Mouse (Mus musculus): ENCODE measurements around the gene Cabp7. TPM values are rescaled to one million over a fixed set of nuclear protein-coding genes. Genes with fewer than 3 reads are reported as not detected.

Gene Cabp7
- 0.92 and 1.8 TPM in 2 replicates for polyA plus RNA-seq (2012; rRNA removed)

DNA sequence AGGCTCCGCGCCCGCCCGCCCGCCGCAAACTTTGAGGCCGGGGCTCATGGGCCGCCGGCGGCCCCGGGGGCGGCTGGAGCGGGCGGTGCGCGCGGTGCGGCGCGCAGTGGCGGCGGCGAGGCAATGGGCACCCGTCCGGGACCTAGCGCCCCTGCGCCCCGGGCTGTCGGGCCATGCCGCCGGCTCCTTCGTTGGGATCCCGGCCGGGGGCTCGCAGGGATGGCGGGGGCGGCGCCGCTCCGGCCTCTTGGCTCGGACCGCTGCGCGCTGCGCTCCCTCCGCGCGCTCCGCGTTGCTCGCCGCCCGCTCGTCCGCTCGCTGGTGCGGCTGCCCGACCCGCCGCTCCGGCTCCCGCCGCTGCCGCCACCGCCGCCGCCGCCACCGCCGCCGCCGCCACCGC lies at the start of gene Cabp7:
Cabp7 (minus strand) TSS at position 46 of the 400 bp plus-strand sequence.

GRCm38 (mm10) chr11:4704072-4704964 lies 42.3 kb downstream of the Cabp7 start, which contains the start of the genes Uqcr10 and Zmat5:
TSS of gene Uqcr10 (minus strand) at chr11:4704342.
TSS of gene Zmat5 (plus strand) at chr11:4704678.

Other genes starting within 250 kb of the Cabp7 start
- gene Mtmr3, start 151.9 kb downstream of the Cabp7 start, polyA plus RNA-seq (2012; rRNA removed) = 27.3 and 35.0 TPM in 2 replicates
- not detected in 2 replicates for gene Gm11032, start 126.7 kb downstream of the Cabp7 start, polyA plus RNA-seq (2012; rRNA removed)
- gene Ascc2, start 109.0 kb downstream of the Cabp7 start, polyA plus RNA-seq (2012; rRNA removed) = 38.0 and 41.3 TPM in 2 replicates
- 378 and 669 TPM in 2 replicates for gene Uqcr10, start 42.4 kb downstream of the Cabp7 start, polyA plus RNA-seq (2012; rRNA removed)
- gene Zmat5, start 42.1 kb downstream of the Cabp7 start, polyA plus RNA-seq (2012; rRNA removed) = 43.1 and 52.1 TPM in 2 replicates
- gene Nf2, start 102.8 kb upstream of the Cabp7 start, polyA plus RNA-seq (2012; rRNA removed) = 68.3 and 69.6 TPM in 2 replicates
- 64.9 and 65.5 TPM in 2 replicates for gene Nipsnap1, start 127.2 kb upstream of the Cabp7 start, polyA plus RNA-seq (2012; rRNA removed)
- 56.6 and 58.4 TPM in 2 replicates for gene Thoc5, start 148.5 kb upstream of the Cabp7 start, polyA plus RNA-seq (2012; rRNA removed)
- 0.58 and 0.79 TPM in 2 replicates for gene Nefh, start 201.3 kb upstream of the Cabp7 start, polyA plus RNA-seq (2012; rRNA removed)
- gene Ap1b1, start 240.0 kb upstream of the Cabp7 start, polyA plus RNA-seq (2012; rRNA removed) = 58.1 and 67.2 TPM in 2 replicates

All from central nervous system, embryonic 11.5 days (tissue).